Mouse (Mus musculus) erythroblast, embryonic 14.5 days (primary cell): ENCODE data around the gene Faf1.

Source experiments
- GATA1 ChIP-seq: IDR thresholded peaks from 2 replicates; pipeline ENCODE4 v1.6.1; 2012; ENCODE audit warnings: low read length, inconsistent platforms, mixed read lengths
- TAL1 ChIP-seq: IDR thresholded peaks from 3 replicates; pipeline ENCODE4 v1.6.1; 2012; ENCODE audit warnings: low read length, inconsistent platforms, mixed read lengths

DNA sequence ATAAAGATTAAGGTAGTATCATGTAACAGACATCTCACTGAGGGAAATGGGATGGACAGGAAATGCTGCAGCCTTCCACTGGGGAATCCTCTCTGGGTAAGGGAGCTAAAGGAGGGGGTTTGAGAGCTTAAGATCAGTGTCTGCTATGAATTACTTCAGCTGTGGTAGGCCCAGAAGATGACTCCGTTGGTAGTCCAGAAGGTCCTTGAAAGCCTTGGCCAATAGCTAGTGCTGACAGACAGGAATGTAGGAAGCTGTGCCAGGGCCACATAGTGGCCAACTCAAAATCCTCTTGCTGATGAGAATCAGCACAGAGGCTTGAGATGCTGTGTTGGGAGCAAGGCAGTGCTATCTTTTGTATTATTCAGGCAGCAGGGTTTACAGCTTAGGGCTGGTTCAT lies 59.4 kb downstream of the Faf1 start:
- no peak for TF ChIP-seq TAL1
- no peak for TF ChIP-seq GATA1
